Mouse (Mus musculus) MEL (cell line): ENCODE results near the gene Endog. TPM values are rescaled to one million over a fixed set of nuclear protein-coding genes. Genes with fewer than 3 reads are reported as not detected.

Experiments
- DNase-seq: peaks from one replicate; pipeline ENCODE4 v3.0.0; 2011; ENCODE audit warnings: low read depth, low spot score
- H3K27ac ChIP-seq: 2 replicates; pipeline ENCODE4 v1.5.1; 2012; ENCODE audit warnings: low read depth, mild to moderate bottlenecking, control low read depth, low read length, moderate library complexity; ENCODE audit not compliant: control insufficient read depth
- H3K27me3 ChIP-seq, 2 experiments: fragments of 150-350 bp in 1 of 2; sonication (generic) in 1 of 2; 2 replicates each; pipeline ENCODE4 v1.6.1; 2012; ENCODE audit warnings: low read length in 2 of 2, mild to moderate bottlenecking in 2 of 2, improper control_type of control experiment in 1 of 2, moderate library complexity in 1 of 2; ENCODE audit not compliant: insufficient read depth in 2 of 2, control insufficient read depth in 1 of 2
- H3K36me3 ChIP-seq, 2 experiments: 2 replicates each; pipeline ENCODE4 v1.6.1; 2012 to 2014; ENCODE audit warnings: low read length in 2 of 2, improper control_type of control experiment in 1 of 2, inconsistent platforms in 1 of 2, mild to moderate bottlenecking in 1 of 2; ENCODE audit not compliant: insufficient read depth in 2 of 2, control insufficient read depth in 1 of 2
- H3K4me1 ChIP-seq, 2 experiments: fragments of 150-350 bp in 1 of 2; sonication (generic) in 1 of 2; 2 replicates each; pipeline ENCODE4 v1.6.1; 2012; ENCODE audit warnings: low read length in 2 of 2, improper control_type of control experiment in 1 of 2, mild to moderate bottlenecking in 1 of 2; ENCODE audit not compliant: insufficient read depth in 2 of 2, control insufficient read depth in 1 of 2
- H3K4me3 ChIP-seq, 2 experiments: fragments of 150-350 bp in 1 of 2; sonication (generic) in 1 of 2; 2 replicates each; pipeline ENCODE4 v1.5.1; 2012; ENCODE audit warnings: low read depth in 2 of 2, low read length in 2 of 2, mild to moderate bottlenecking in 2 of 2, moderate library complexity in 2 of 2, control low read depth in 1 of 2, improper control_type of control experiment in 1 of 2; ENCODE audit not compliant: control insufficient read depth in 1 of 2, insufficient read depth in 1 of 2
- H3K79me2 ChIP-seq: 2 replicates; pipeline ENCODE4 v1.6.1; 2012; ENCODE audit warnings: mild to moderate bottlenecking, low read length, moderate library complexity; ENCODE audit not compliant: control insufficient read depth, poor library complexity, insufficient read depth
- H3K9ac ChIP-seq: 2 replicates; pipeline ENCODE4 v1.6.1; 2012; ENCODE audit warnings: low read depth, mild to moderate bottlenecking, control low read depth, low read length, moderate library complexity; ENCODE audit not compliant: control insufficient read depth, poor library complexity, severe bottlenecking
- H3K9me3 ChIP-seq: fragments of 150-350 bp; sonication (generic); replicated peaks from 2 replicates; pipeline ENCODE4 v1.6.1; 2012; ENCODE audit warnings: mild to moderate bottlenecking, low read length, improper control_type of control experiment, moderate library complexity; ENCODE audit not compliant: insufficient read depth
- CHD1 ChIP-seq: IDR thresholded peaks from 2 replicates; pipeline ENCODE4 v1.6.1; 2012; ENCODE audit warnings: low read depth, mild to moderate bottlenecking, inconsistent platforms, low read length, improper control_type of control experiment
- CHD2 ChIP-seq: IDR thresholded peaks from 2 replicates; pipeline ENCODE4 v1.6.1; 2011; ENCODE audit warnings: low read length, improper control_type of control experiment
- CTCF ChIP-seq, 3 experiments: IDR thresholded peaks in 2 of 3; conservative IDR thresholded peaks in 1 of 3; 2 replicates each; pipeline ENCODE4 v1.5.1; 2011 to 2012; ENCODE audit warnings: low read length in 3 of 3, low read depth in 2 of 3, mild to moderate bottlenecking in 2 of 3, improper control_type of control experiment in 1 of 3, inconsistent platforms in 1 of 3, mixed read lengths in 1 of 3, moderate library complexity in 1 of 3; ENCODE audit not compliant: control insufficient read depth in 1 of 3, insufficient read depth in 1 of 3, poor library complexity in 1 of 3, severe bottlenecking in 1 of 3
- GATA1 ChIP-seq: IDR thresholded peaks from 2 replicates; pipeline ENCODE4 v1.6.1; 2011; ENCODE audit warnings: low read depth, low read length, improper control_type of control experiment
- HCFC1 ChIP-seq: IDR thresholded peaks from 2 replicates; pipeline ENCODE4 v1.6.1; 2012; ENCODE audit warnings: low read depth, mild to moderate bottlenecking, inconsistent platforms, low read length, improper control_type of control experiment, moderate library complexity
- MAX ChIP-seq: IDR thresholded peaks from 2 replicates; pipeline ENCODE4 v1.6.1; 2011; ENCODE audit warnings: low read length, improper control_type of control experiment
- MAZ ChIP-seq: IDR thresholded peaks from 2 replicates; pipeline ENCODE4 v1.6.1; 2012; ENCODE audit warnings: low read depth, mild to moderate bottlenecking, inconsistent platforms, low read length, improper control_type of control experiment
- MEF2A ChIP-seq: IDR thresholded peaks from 2 replicates; pipeline ENCODE4 v1.6.1; 2014; ENCODE audit warnings: low read depth, mild to moderate bottlenecking, inconsistent platforms, low read length, improper control_type of control experiment; ENCODE audit not compliant: poor library complexity, insufficient replicate concordance, severe bottlenecking; ENCODE audit errors: extremely low read depth
- MXI1 ChIP-seq: IDR thresholded peaks from 2 replicates; pipeline ENCODE4 v1.6.1; 2011; ENCODE audit warnings: mild to moderate bottlenecking, low read depth, low read length, improper control_type of control experiment
- MYB ChIP-seq: IDR thresholded peaks from 2 replicates; pipeline ENCODE4 v1.6.1; 2011; ENCODE audit warnings: mild to moderate bottlenecking, low read depth, low read length, improper control_type of control experiment
- MYC ChIP-seq: IDR thresholded peaks from 2 replicates; pipeline ENCODE4 v1.6.1; 2011; ENCODE audit warnings: low read depth, mild to moderate bottlenecking, low read length, improper control_type of control experiment, moderate library complexity
- NELFE ChIP-seq: IDR thresholded peaks from 2 replicates; pipeline ENCODE4 v1.6.1; 2011; ENCODE audit warnings: low read depth, low read length, improper control_type of control experiment
- NRF1 ChIP-seq: IDR thresholded peaks from 2 replicates; pipeline ENCODE4 v1.6.1; 2014; ENCODE audit warnings: low read depth, mild to moderate bottlenecking, inconsistent platforms, low read length, improper control_type of control experiment, moderate library complexity; ENCODE audit not compliant: poor library complexity, insufficient read depth, severe bottlenecking
- RAD21 ChIP-seq: IDR thresholded peaks from 2 replicates; pipeline ENCODE4 v1.6.1; 2011; ENCODE audit warnings: mild to moderate bottlenecking, low read depth, low read length, improper control_type of control experiment
- RCOR1 ChIP-seq: IDR thresholded peaks from 2 replicates; pipeline ENCODE4 v1.6.1; 2012; ENCODE audit warnings: low read depth, mild to moderate bottlenecking, inconsistent platforms, low read length, improper control_type of control experiment
- SIN3A ChIP-seq: IDR thresholded peaks from 2 replicates; pipeline ENCODE4 v1.6.1; 2012; ENCODE audit warnings: low read length, improper control_type of control experiment, inconsistent platforms
- SMC3 ChIP-seq: IDR thresholded peaks from 2 replicates; pipeline ENCODE4 v1.6.1; 2011; ENCODE audit warnings: low read depth, low read length, improper control_type of control experiment
- TAL1 ChIP-seq: IDR thresholded peaks from 2 replicates; pipeline ENCODE4 v1.6.1; 2012; ENCODE audit warnings: mild to moderate bottlenecking, inconsistent platforms, low read length, moderate library complexity, mixed read lengths
- TBP ChIP-seq: IDR thresholded peaks from 2 replicates; pipeline ENCODE4 v1.8.0; 2011; ENCODE audit warnings: low read depth, low read length, improper control_type of control experiment
- USF1 ChIP-seq: IDR thresholded peaks from 2 replicates; pipeline ENCODE4 v1.6.1; 2014; ENCODE audit warnings: low read depth, mild to moderate bottlenecking, inconsistent platforms, low read length, improper control_type of control experiment, moderate library complexity
- USF2 ChIP-seq, 2 experiments: IDR thresholded peaks; 2 replicates each; pipeline ENCODE4 v1.6.1; 2011 to 2012; ENCODE audit warnings: improper control_type of control experiment in 2 of 2, low read length in 2 of 2, borderline replicate concordance in 1 of 2, inconsistent platforms in 1 of 2, low read depth in 1 of 2, mild to moderate bottlenecking in 1 of 2; ENCODE audit not compliant: insufficient read depth in 1 of 2
- ZC3H11A ChIP-seq: IDR thresholded peaks from 2 replicates; pipeline ENCODE4 v1.6.1; 2012; ENCODE audit warnings: low read depth, mild to moderate bottlenecking, inconsistent platforms, low read length, improper control_type of control experiment
- ZNF384 ChIP-seq: IDR thresholded peaks from 2 replicates; pipeline ENCODE4 v1.6.1; 2012; ENCODE audit warnings: low read depth, mild to moderate bottlenecking, inconsistent platforms, low read length, improper control_type of control experiment
- polyA plus RNA-seq, 2 experiments: library from polyadenylated mRNA; stranded (reverse) in 1 of 2; unstranded in 1 of 2; fragments of >175 nt in 1 of 2; fragments of >200 nt in 1 of 2; gene quantifications; 2 replicates each; pipeline versions ENCODE4 v1.2.1 to v1.2.4; 2012; ENCODE audit warnings: low replicate concordance in 2 of 2, low read depth in 1 of 2; ENCODE audit not compliant: insufficient read length in 2 of 2, insufficient read depth in 1 of 2, missing spikeins in 1 of 2
- total RNA-seq: library from RNA; depleted of rRNA; stranded (reverse); fragments of 300-350 nt; gene quantifications from 2 replicates; pipeline ENCODE4 v1.2.3, GENCODE M21; 2012

Endog gene
- total and polyA plus RNA-seq, 3 experiments, result 19.4 to 27.2 TPM; not detected in 1

- no peak for TF ChIP-seq RAD21
- no peak for TF ChIP-seq USF2 (IDR thresholded peaks at IDR 0.05; ENCODE audit: borderline replicate concordance in 1 of 2, insufficient read depth in 1 of 2, low read depth in 1 of 2, low read length in 2 of 2)
- TF ChIP-seq GATA1, result no peak
- TF ChIP-seq TAL1, result no peak
Measured at GRCm38 (mm10) chr2:30124472-30125274, 46.6 kb upstream of the Endog start, which contains the start of gene Zer1 (continued).

GRCm38 (mm10) chr2:30128789-30129188 is 42.5 kb upstream of the Endog start:
- no peak overlapping the region for H3K4me3 ChIP-seq
- H3K36me3 ChIP-seq, result peaks cover 0 to 7% of the 10 kb centered on the region in 2 experiments; a peak in 2 of 4 replicates
- H3K27me3 ChIP-seq, result no peaks in the 10 kb centered on the region
- H3K79me2 ChIP-seq, result peaks cover 3% of the 10 kb centered on the region
- H3K9me3 ChIP-seq, result no peaks in the 10 kb centered on the region
- TF ChIP-seq CTCF (IDR thresholded peaks at IDR 0.05 in 2 of 3, conservative IDR thresholded peaks at IDR 0.05 in 1 of 3; ENCODE audit: control insufficient read depth in 1 of 3, insufficient read depth in 1 of 3, low read depth in 2 of 3, low read length in 3 of 3, poor library complexity in 1 of 3, severe bottlenecking in 1 of 3) (peak; percentile 41 to 89 (median 50)), NRF1 (no peak), SIN3A (peak; percentile 57; the same call in 1 of the 2 replicates), HCFC1 (no peak), TAL1 (no peak), CHD2 (no peak), MYB (no peak), MAZ (no peak), SMC3 (peak; percentile 69), USF1 (0 out of 2 replicates have a peak, but pooled peaks have one; percentile 6), RAD21 (peak; percentile 48), TBP (0 out of 2 replicates have a peak, but pooled peaks have one; percentile 14), MAX (0 out of 2 replicates have a peak, but pooled peaks have one; percentile 35), ZNF384 (peak; percentile 79), MYC (peak; percentile 95), ZC3H11A (peak; percentile 63), NELFE (no peak), CHD1 (no peak), MXI1 (no peak), MEF2A (no peak), RCOR1 (no peak)
- H3K9ac ChIP-seq, result no peak overlapping the region
- H3K27ac ChIP-seq, result no peak overlapping the region
- peak; percentile 78 for DNase-seq
- peaks cover 2 to 7% of the 10 kb centered on the region in 2 experiments for H3K4me1 ChIP-seq
